Mouse (Mus musculus): ENCODE measurements at regions not wholly inside any gene's neighbourhood (a gene's known extent, or its start where the extent isn't known, plus 50 kb on each side); places are given as distances from the start of the nearest gene placed in this dataset.

- TF ChIP-seq CTCF (IDR thresholded peaks at IDR 0.05; ENCODE audit: low read depth, low read length), result no peak
- no peak for TF ChIP-seq POLR2AphosphoS5 (IDR thresholded peaks at IDR 0.05; ENCODE audit: insufficient replicate concordance, low read depth, low read length)
- no peak for TF ChIP-seq GATA1 (IDR thresholded peaks at IDR 0.05; ENCODE audit: borderline replicate concordance, low read length)
- no peak for TF ChIP-seq TAL1 (conservative IDR thresholded peaks at IDR 0.05; ENCODE audit: low read depth, low read length)
- TF ChIP-seq GATA2 (IDR thresholded peaks at IDR 0.05; ENCODE audit: borderline replicate concordance, low read depth, low read length), result no peak
Observed at GRCm38 (mm10) chr5:106512423-106513089, 54.6 kb upstream of the Barhl2 start.

All from G1E (cell line).